Mouse (Mus musculus) heart, embryonic 13.5 days (tissue): ENCODE results near the gene Higd2a. TPM values are rescaled to one million over a fixed set of nuclear protein-coding genes. Genes with fewer than 3 reads are reported as not detected.
A peak's percentile ranks its signal among the peaks of the same experiment; 100 is the strongest.

Experiments used
- ATAC-seq: fragments of 200-750 bp; cut with Nextera tagmentation; 2 replicates; pipeline ENCODE4 v1.8.0; 2017; ENCODE audit warnings: moderate TSS enrichment; ENCODE audit not compliant: insufficient number of reproducible peaks, low FRiP score, low TSS enrichment; ENCODE audit errors: extremely low read depth
- H3K27ac ChIP-seq: fragments of 300-500 bp; sonication (generic); replicated peaks from 2 replicates; pipeline ENCODE4 v1.5.1; 2015; ENCODE audit warnings: moderate library complexity, mild to moderate bottlenecking, inconsistent platforms
- H3K27me3 ChIP-seq: fragments of 300-500 bp; sonication (generic); replicated peaks from 2 replicates; pipeline ENCODE4 v1.6.1; 2015; ENCODE audit warnings: mild to moderate bottlenecking, inconsistent platforms
- H3K36me3 ChIP-seq: fragments of 300-500 bp; sonication (generic); 2 replicates; pipeline ENCODE4 v1.6.1; 2015; ENCODE audit warnings: mild to moderate bottlenecking, inconsistent platforms
- H3K4me1 ChIP-seq: fragments of 300-500 bp; sonication (generic); 2 replicates; pipeline ENCODE4 v1.6.1; 2015; ENCODE audit warnings: inconsistent platforms
- H3K4me2 ChIP-seq: fragments of 300-500 bp; sonication (generic); 2 replicates; pipeline ENCODE4 v1.6.1; 2015; ENCODE audit warnings: inconsistent platforms, mild to moderate bottlenecking, moderate library complexity
- H3K4me3 ChIP-seq: fragments of 300-500 bp; sonication (generic); 2 replicates; pipeline ENCODE4 v1.5.1; 2015; ENCODE audit warnings: moderate library complexity, mild to moderate bottlenecking, inconsistent platforms
- H3K9ac ChIP-seq: fragments of 300-500 bp; sonication (generic); 2 replicates; pipeline ENCODE4 v1.6.1; 2015; ENCODE audit warnings: inconsistent platforms, mild to moderate bottlenecking, moderate library complexity
- H3K9me3 ChIP-seq: fragments of 300-500 bp; sonication (generic); 2 replicates; pipeline ENCODE4 v1.6.1; 2016; ENCODE audit warnings: inconsistent platforms
- WGBS: fragments of 180-500 bp; shearing (Covaris S2); methylation state at CpG from one replicate; pipeline ENCODE4 v1.1.7; 2015; ENCODE audit warnings: mixed read lengths; 5-methylcytosine and 5-hydroxymethylcytosine counted together
- polyA plus RNA-seq: library from polyadenylated mRNA; unstranded; fragments of >200 nt; fragmentation: Nextera tagmentation; extraction: Ambion mirVana; gene quantifications from 2 replicates; pipeline ENCODE4 v1.2.1, GENCODE M21; 2015

Gene Higd2a
- polyA plus RNA-seq, 1 experiment from 2014 or later, result 229 TPM

- Histone ChIP-seq H3K4me1 (peaks cover 16% of the 10 kb centered on the region), H3K4me2 (peak overlapping the region; percentile 91), H3K9ac (peak overlapping the region; percentile 96), H3K27me3 (no peaks in the 10 kb centered on the region), H3K36me3 (peaks cover 25% of the 10 kb centered on the region), H3K4me3 (peak overlapping the region; percentile 87), H3K9me3 (no peaks in the 10 kb centered on the region), H3K27ac (peak overlapping the region; percentile 73)
- 46% methylated on average over 8 of the region's 8 CpGs for WGBS
- ATAC-seq, result 0 out of 2 replicates have a peak, but pooled peaks have one; percentile 19
Observed at GRCm38 (mm10) chr13:54565594-54566345, 24.2 kb upstream of the Higd2a start.

GRCm38 (mm10) chr13:54568380-54568779 lies 21.6 kb upstream of the Higd2a start:
- Histone ChIP-seq H3K36me3 (no peaks in the 10 kb centered on the region), H3K27me3 (no peaks in the 10 kb centered on the region), H3K9ac (no peak overlapping the region)

DNA sequence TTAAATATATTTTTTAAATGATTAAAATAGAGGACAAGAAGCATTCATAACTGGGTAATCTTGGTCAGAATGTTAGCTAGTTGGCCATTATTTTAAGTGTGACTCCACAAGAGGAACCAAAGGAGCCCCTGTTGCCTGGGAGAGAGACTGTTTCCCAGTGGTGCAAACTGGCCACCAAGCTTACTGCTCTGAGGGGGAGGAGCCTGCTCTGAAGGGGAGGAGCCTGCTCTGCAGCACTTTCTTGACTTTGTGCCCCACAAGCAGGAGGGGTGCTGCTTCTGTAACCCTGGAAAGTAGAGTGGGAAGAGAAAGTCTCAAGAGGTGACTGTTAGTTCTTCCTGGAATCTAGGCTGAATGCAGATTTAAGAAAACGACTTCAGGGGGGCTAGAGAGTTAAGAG lies 20.7 kb upstream of the Higd2a start:
- whole genome bisulfite sequencing, result 41% methylated on average over 1 of the region's 1 CpGs
- no peak overlapping the region for H3K9ac ChIP-seq
- H3K4me2 ChIP-seq, result no peak overlapping the region
- no peaks in the 10 kb centered on the region for H3K27me3 ChIP-seq
- peaks cover 17% of the 10 kb centered on the region for H3K4me1 ChIP-seq
- H3K27ac ChIP-seq, result no peak overlapping the region
- H3K36me3 ChIP-seq, result no peaks in the 10 kb centered on the region
- H3K9me3 ChIP-seq, result no peaks in the 10 kb centered on the region
- no peak overlapping the region for H3K4me3 ChIP-seq
- ATAC-seq, result no peak

More at GRCm38 (mm10) chr13:54568380-54568779, 21.6 kb upstream of the Higd2a start:
- Histone ChIP-seq H3K9me3 (no peaks in the 10 kb centered on the region), H3K4me1 (peaks cover 24% of the 10 kb centered on the region), H3K4me2 (no peak overlapping the region), H3K4me3 (no peak overlapping the region), H3K27ac (no peak overlapping the region)
- WGBS, result 39% methylated on average over 5 of the region's 5 CpGs
- no peak for ATAC-seq

- H3K9ac ChIP-seq, result no peak overlapping the region
- H3K27ac ChIP-seq, result no peak overlapping the region
- no peak overlapping the region for H3K4me2 ChIP-seq
- H3K36me3 ChIP-seq, result no peaks in the 10 kb centered on the region
- H3K9me3 ChIP-seq, result no peaks in the 10 kb centered on the region
- no peak for ATAC-seq
- H3K27me3 ChIP-seq, result no peaks in the 10 kb centered on the region
- H3K4me3 ChIP-seq, result no peak overlapping the region
- peaks cover 18% of the 10 kb centered on the region for H3K4me1 ChIP-seq
- WGBS, result 67% methylated on average over 4 of the region's 4 CpGs
Observed at GRCm38 (mm10) chr13:54570736-54571135, 19.3 kb upstream of the Higd2a start.

GRCm38 (mm10) chr13:54571637-54572036 lies 18.4 kb upstream of the Higd2a start:
- no peak overlapping the region for H3K27ac ChIP-seq
- H3K9ac ChIP-seq, result no peak overlapping the region
- peaks cover 7% of the 10 kb centered on the region for H3K36me3 ChIP-seq
- WGBS, result 44% methylated on average over 2 of the region's 2 CpGs
- ATAC-seq, result no peak
- H3K27me3 ChIP-seq, result no peaks in the 10 kb centered on the region
- H3K4me3 ChIP-seq, result no peak overlapping the region
- H3K4me2 ChIP-seq, result no peak overlapping the region
- H3K9me3 ChIP-seq, result no peaks in the 10 kb centered on the region
- H3K4me1 ChIP-seq, result peaks cover 25% of the 10 kb centered on the region

DNA sequence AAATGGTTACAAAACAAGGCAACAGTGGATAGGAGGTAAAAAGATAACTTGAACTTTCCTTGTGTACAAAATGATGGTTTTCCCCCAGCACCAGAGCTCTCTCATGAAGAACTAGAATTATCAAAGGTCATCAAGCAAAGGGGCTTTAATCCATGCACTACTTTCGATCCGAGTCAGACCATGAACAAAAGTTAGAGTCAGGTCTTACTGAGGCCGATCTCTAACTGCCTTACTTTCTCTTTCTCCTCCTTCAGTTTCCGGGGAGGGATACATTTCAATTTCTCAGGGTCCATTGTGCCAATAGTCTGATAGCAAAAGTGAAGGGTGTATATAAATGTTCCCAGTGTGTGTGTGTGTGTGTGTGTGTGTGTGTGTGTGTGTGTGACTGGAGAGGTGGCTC lies 17.4 kb upstream of the Higd2a start:
- no peak overlapping the region for H3K9ac ChIP-seq
- no peak overlapping the region for H3K4me3 ChIP-seq
- H3K4me2 ChIP-seq, result no peak overlapping the region
- H3K27me3 ChIP-seq, result no peaks in the 10 kb centered on the region
- no peak for ATAC-seq
- H3K9me3 ChIP-seq, result no peaks in the 10 kb centered on the region
- peaks cover 27% of the 10 kb centered on the region for H3K4me1 ChIP-seq
- peaks cover 16% of the 10 kb centered on the region for H3K36me3 ChIP-seq
- 74% methylated on average over 4 of the region's 4 CpGs for whole genome bisulfite sequencing
- H3K27ac ChIP-seq, result no peak overlapping the region

DNA sequence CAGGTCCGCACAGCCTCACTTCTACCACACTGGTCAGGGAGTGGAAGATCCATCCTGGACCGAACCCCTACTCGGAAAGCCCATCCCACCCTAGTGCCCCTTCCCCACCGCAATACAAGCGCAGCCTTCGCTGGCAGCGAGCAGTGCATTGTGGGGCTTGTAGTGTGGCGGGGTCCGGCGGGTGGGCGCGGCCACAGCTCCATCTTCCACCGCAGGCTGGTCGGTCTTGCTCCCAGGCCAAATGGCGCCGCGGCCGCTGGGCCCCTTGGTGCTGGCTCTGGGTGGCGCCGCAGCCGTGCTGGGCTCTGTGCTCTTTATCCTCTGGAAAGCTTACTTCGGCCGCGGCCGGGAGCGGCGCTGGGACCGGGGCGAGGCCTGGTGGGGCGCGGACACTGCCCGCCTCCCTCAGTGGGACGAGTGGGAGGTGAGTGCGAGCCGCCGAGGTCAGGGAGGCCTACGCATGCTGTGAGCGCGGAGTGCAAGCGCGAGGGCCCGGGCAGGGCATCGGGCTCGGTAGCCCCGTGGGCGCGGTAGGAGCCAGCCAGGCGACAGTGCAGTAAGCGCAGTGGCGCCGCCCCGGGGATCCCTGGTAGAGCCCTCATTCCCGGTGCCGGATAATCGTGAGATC lies 15.0 kb upstream of the Higd2a start, which contains the start of gene Arl10:
Gene Arl10 (plus strand): TSS at position 162 of the 628 bp plus-strand sequence.
- ATAC-seq, result peak; percentile 77
- Histone ChIP-seq H3K4me2 (peak within 1 kb of the TSS; percentile 83), H3K4me1 (peaks cover 30% of the 10 kb centered on the region), H3K4me3 (peak within 1 kb of the TSS; percentile 92), H3K9ac (peak within 1 kb of the TSS; percentile 94), H3K9me3 (no peaks in the 10 kb centered on the region), H3K27me3 (no peaks in the 10 kb centered on the region), H3K36me3 (peaks cover 38% of the 10 kb centered on the region), H3K27ac (peak within 1 kb of the TSS; percentile 85)
- WGBS, result under 1% methylated on average over 55 of the region's 55 CpGs

- Histone ChIP-seq H3K9ac (peak overlapping the region; percentile 94), H3K4me3 (peak overlapping the region; percentile 92), H3K4me1 (peaks cover 30% of the 10 kb centered on the region), H3K4me2 (peak overlapping the region; percentile 83), H3K9me3 (no peaks in the 10 kb centered on the region), H3K36me3 (peaks cover 43% of the 10 kb centered on the region), H3K27ac (peak overlapping the region; percentile 85), H3K27me3 (no peaks in the 10 kb centered on the region)
- ATAC-seq, result no peak
- 4% methylated on average over 19 of the region's 19 CpGs for WGBS
Observed at GRCm38 (mm10) chr13:54575489-54575888, 14.5 kb upstream of the Higd2a start.

- Histone ChIP-seq H3K27me3 (no peaks in the 10 kb centered on the region), H3K9me3 (no peaks in the 10 kb centered on the region), H3K9ac (no peak overlapping the region), H3K4me1 (peaks cover 23% of the 10 kb centered on the region), H3K4me2 (no peak overlapping the region), H3K36me3 (peaks cover 67% of the 10 kb centered on the region), H3K27ac (no peak overlapping the region), H3K4me3 (peak overlapping the region; percentile 1; the same call in 1 of the 2 replicates)
- WGBS, result 78% methylated on average over 21 of the region's 21 CpGs
- no peak for ATAC-seq
Observed at GRCm38 (mm10) chr13:54577652-54578507, 12.1 kb upstream of the Higd2a start.

DNA sequence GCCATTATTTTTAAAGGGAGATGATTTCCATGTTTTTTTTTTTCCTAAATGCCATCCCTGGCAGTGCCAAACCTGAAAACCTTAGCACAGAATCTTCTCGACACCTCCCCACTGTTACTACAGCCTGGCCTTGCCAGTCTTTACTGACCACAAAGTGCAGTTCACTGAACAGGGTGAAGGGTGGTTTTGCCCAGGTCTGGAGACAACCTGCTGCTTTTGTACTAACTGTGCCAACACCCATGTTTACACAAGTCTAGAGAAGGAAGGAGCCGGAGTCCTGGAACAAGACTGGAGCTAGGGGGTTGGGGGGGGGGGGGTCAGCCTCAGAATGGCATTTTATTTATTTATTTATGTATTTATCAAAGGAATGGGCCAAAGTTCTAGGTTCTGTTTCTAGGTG lies 8.6 kb upstream of the Higd2a start:
- no peak overlapping the region for H3K27ac ChIP-seq
- H3K9ac ChIP-seq, result no peak overlapping the region
- 65% methylated on average over 2 of the region's 2 CpGs for WGBS
- no peak for ATAC-seq
- H3K9me3 ChIP-seq, result no peaks in the 10 kb centered on the region
- H3K4me3 ChIP-seq, result no peak overlapping the region
- H3K36me3 ChIP-seq, result peaks cover 98% of the 10 kb centered on the region
- no peak overlapping the region for H3K4me2 ChIP-seq
- H3K4me1 ChIP-seq, result peaks cover 8% of the 10 kb centered on the region; the same call in 1 of the 2 replicates
- no peaks in the 10 kb centered on the region for H3K27me3 ChIP-seq

DNA sequence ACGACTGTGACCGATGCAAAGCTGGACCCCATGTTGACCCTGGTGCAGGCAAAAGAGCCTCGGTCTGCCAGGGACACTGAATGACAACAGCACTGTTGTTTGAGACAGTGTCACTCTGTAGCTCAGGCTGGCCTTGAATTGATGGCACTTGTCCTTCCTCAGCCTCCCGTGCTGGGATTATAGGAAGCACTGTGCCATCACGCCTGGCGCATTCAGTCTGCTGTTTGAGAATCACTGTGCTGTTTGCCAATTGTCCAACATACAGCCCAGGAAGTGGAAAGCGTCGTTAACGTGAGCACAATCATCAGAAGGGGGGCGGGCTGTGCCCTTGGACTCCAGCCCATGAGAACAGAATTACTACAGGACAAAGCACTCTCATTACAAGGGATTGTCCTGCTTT lies 7.9 kb upstream of the Higd2a start:
- Histone ChIP-seq H3K4me2 (no peak overlapping the region), H3K4me1 (0 out of 2 replicates have a peak, but pooled peaks cover 3% of the 10 kb centered on the region), H3K9ac (no peak overlapping the region), H3K4me3 (no peak overlapping the region), H3K9me3 (no peaks in the 10 kb centered on the region), H3K27me3 (no peaks in the 10 kb centered on the region), H3K36me3 (peaks cover 99% of the 10 kb centered on the region), H3K27ac (no peak overlapping the region)
- ATAC-seq, result no peak
- 76% methylated on average over 10 of the region's 10 CpGs for WGBS
